Comparison of ENCODE assay signal across 11 mouse cellular contexts in genomic region chr5:131717359-131717965, GRCm38 (mm10).
A peak's percentile ranks its signal among the peaks of the same experiment; 100 is the strongest.
DNase-seq lines count a peak whose midpoint lies in the region; ATAC-seq lines count a peak whose summit lies in the region.
"Had no signal": no experiment of that assay in that cellular context is flagged by ENCODE, and none has a peak within 500 bp of the region (broad histone marks: within the 10 kb centered on the region; RNA-seq: fewer than 3 reads in every experiment).

No protein-coding gene starts in this region.

- H3K27me3 ChIP-seq in neural tube, embryonic 11.5 days (ENCODE audit: control insufficient read depth, insufficient read depth, low read length), result no peaks in the 10 kb centered on the region
- H3K27me3 ChIP-seq in heart, embryonic 11.5 days (ENCODE audit: control insufficient read depth, insufficient read depth, low read length), result no peaks in the 10 kb centered on the region

- H3K27ac ChIP-seq in neural tube, embryonic 11.5 days (ENCODE audit: low read depth, low read length), result no peak overlapping the region
- no peak overlapping the region for H3K27ac ChIP-seq in heart, embryonic 11.5 days (ENCODE audit: low read depth, low read length)
- H3K27ac ChIP-seq: stomach, postnatal 0 days had no signal

- 71% methylated on average over 19 of the region's 19 CpGs for WGBS in neural tube, embryonic 11.5 days
- 87% methylated on average over 19 of the region's 19 CpGs for WGBS in heart, embryonic 11.5 days (ENCODE audit: insufficient replicate concordance)

- peaks cover 4% of the 10 kb centered on the region; the same call in 1 of the 2 replicates for H3K36me3 ChIP-seq in neural tube, embryonic 11.5 days (ENCODE audit: control insufficient read depth, insufficient read depth, low read length)
- 0 out of 2 replicates have a peak, but pooled peaks cover 4% of the 10 kb centered on the region for H3K36me3 ChIP-seq in heart, embryonic 11.5 days (ENCODE audit: control insufficient read depth, insufficient read depth, low read length)

- no peaks in the 10 kb centered on the region for H3K9me3 ChIP-seq in neural tube, embryonic 11.5 days (ENCODE audit: control insufficient read depth, low read length)
- peaks cover 6% of the 10 kb centered on the region for H3K9me3 ChIP-seq in heart, embryonic 11.5 days (replicated peaks; ENCODE audit: control insufficient read depth, low read length)

- H3K4me3 ChIP-seq in neural tube, embryonic 11.5 days (ENCODE audit: low read depth, low read length), result no peak overlapping the region
- no peak overlapping the region for H3K4me3 ChIP-seq in heart, embryonic 11.5 days (ENCODE audit: low read depth, low read length)
- H3K4me3 ChIP-seq: myocyte had no signal

- DNase-seq in cerebellum, adult 9-11 months, result peak; percentile 15
- DNase-seq in cerebellum, adult 11 months, result no peak
- DNase-seq in neural tube, embryonic 11.5 days (ENCODE audit: low spot score), result peak; percentile 53
- DNase-seq in neural tube, embryonic 10.5 days (ENCODE audit: extremely low spot score, low spot score), result no peak
- DNase-seq in mesoderm, embryonic 11.5 days (ENCODE audit: low read depth, low spot score), result peak; percentile 23
- peak; percentile 76 for DNase-seq in retina, postnatal 1 day
- DNase-seq in yolk sac, embryonic 10.5 days (ENCODE audit: low spot score), result no peak

- H3K4me2 ChIP-seq in neural tube, embryonic 11.5 days (ENCODE audit: low read depth), result no peak overlapping the region
- no peak overlapping the region for H3K4me2 ChIP-seq in heart, embryonic 11.5 days

- H3K4me1 ChIP-seq in neural tube, embryonic 11.5 days (ENCODE audit: control insufficient read depth, insufficient read depth, low read length), result peaks cover 10% of the 10 kb centered on the region
- no peaks in the 10 kb centered on the region for H3K4me1 ChIP-seq in heart, embryonic 11.5 days (ENCODE audit: control insufficient read depth, insufficient read depth, low read length)

- H3K9ac ChIP-seq in neural tube, embryonic 11.5 days (ENCODE audit: low read length), result no peak overlapping the region
- no peak overlapping the region for H3K9ac ChIP-seq in heart, embryonic 11.5 days (ENCODE audit: low read depth, low read length)

- ATAC-seq in neural tube, embryonic 11.5 days (ENCODE audit: insufficient read depth, low FRiP score, low TSS enrichment), result no peak
- ATAC-seq in heart, embryonic 11.5 days (replicated peaks; ENCODE audit: insufficient number of reproducible peaks, low FRiP score, low TSS enrichment), result no peak
- ATAC-seq: inflammation-experienced regulatory T-cells, adult 6 months had no signal

Comparison
In these comparisons a context has a peak if more than half of its experiments do, and no peak if none do; other contexts are left out.
1. DNase-seq: peak in cerebellum, adult 9-11 months (single experiment), neural tube, embryonic 11.5 days (single experiment), mesoderm, embryonic 11.5 days (single experiment) and retina, postnatal 1 day (single experiment); none in cerebellum, adult 11 months (single experiment), neural tube, embryonic 10.5 days (single experiment) and yolk sac, embryonic 10.5 days (single experiment).